17 mouse cellular contexts compared by ENCODE assay signal in genomic region chr8:10413881-10414280, GRCm38 (mm10).
"Had no signal": no experiment of that assay in that cellular context is flagged by ENCODE, and none has a peak within 500 bp of the region (broad histone marks: within the 10 kb centered on the region; RNA-seq: fewer than 3 reads in every experiment).

No protein-coding gene starts in this region.

- ATAC-seq: liver, postnatal 0 days; lung, postnatal 0 days had no signal

- H3K4me2 ChIP-seq: lung, embryonic 15.5 days; midbrain, embryonic 11.5 days; neural tube, embryonic 12.5 days; stomach, embryonic 15.5 days had no signal

- H3K27me3 ChIP-seq: lung, embryonic 15.5 days; neural tube, embryonic 12.5 days; stomach, embryonic 15.5 days had no signal

- H3K4me3 ChIP-seq: lung, embryonic 15.5 days; megakaryocyte, embryonic 14.5 days; neural tube, embryonic 12.5 days; stomach, embryonic 15.5 days had no signal

- H3K4me1 ChIP-seq: stomach, embryonic 15.5 days had no signal

- H3K9me3 ChIP-seq: lung, embryonic 15.5 days; neural tube, embryonic 12.5 days; stomach, embryonic 15.5 days had no signal

- H3K27ac ChIP-seq: lung, embryonic 15.5 days; macrophage; neural tube, embryonic 12.5 days; stomach, embryonic 15.5 days; stomach, postnatal 0 days had no signal

- DNase-seq: liver, postnatal 0 days; lung, adult 2 months; lung, postnatal 14 days; lung, postnatal 36 days; midbrain, embryonic 14.5 days; right cerebral cortex, postnatal 14 days; thymus, adult 2 months; thymus, postnatal 25 days; thymus, postnatal 4 days had no signal

- H3K36me3 ChIP-seq: lung, embryonic 15.5 days; neural tube, embryonic 12.5 days; stomach, embryonic 15.5 days had no signal

- H3K9ac ChIP-seq: liver, postnatal 0 days; lung, embryonic 15.5 days; neural tube, embryonic 12.5 days; stomach, embryonic 15.5 days had no signal
